Mouse (Mus musculus): ENCODE results near the gene Slc15a1. TPM values are rescaled to one million over a fixed set of nuclear protein-coding genes. Genes with fewer than 3 reads are reported as not detected.

Gene Slc15a1
- total and polyA plus RNA-seq, 3 experiments: not detected

- no peaks in the 10 kb centered on the region for H3K27me3 ChIP-seq (ENCODE audit: control insufficient read depth, insufficient read depth, low read length)
- H3K4me3 ChIP-seq: no peak overlapping the region
- no peak for TF ChIP-seq EP300 (IDR thresholded peaks at IDR 0.05; ENCODE audit: insufficient read depth, low read depth, low read length)
- no peak for TF ChIP-seq CTCF (IDR thresholded peaks at IDR 0.05)
- H3K27ac ChIP-seq: no peak overlapping the region
- intact Hi-C loops (cut with DNase I): no loop called here
- peaks cover 3% of the 10 kb centered on the region for H3K4me1 ChIP-seq (ENCODE audit: control insufficient read depth, insufficient read depth, low read length)
- DNase-seq: peak; percentile 27 to 31
- H3K79me2 ChIP-seq (replicated peaks; ENCODE audit: control insufficient read depth, insufficient read depth, low read length): no peaks in the 10 kb centered on the region
- no peak overlapping the region for H3K9ac ChIP-seq (ENCODE audit: low read depth, low read length)
- 31% methylated on average over 4 of the region's 4 CpGs for WGBS
- H3K36me3 ChIP-seq (ENCODE audit: control insufficient read depth, insufficient read depth, low read length): no peaks in the 10 kb centered on the region
These were observed 16.7 kb upstream of the Slc15a1 start for GRCm38 (mm10) chr14:121521709-121522108.

GRCm38 (mm10) chr14:121516881-121517280 is 11.8 kb upstream of the Slc15a1 start:
- TF ChIP-seq CTCF (IDR thresholded peaks at IDR 0.05): no peak
- no peak for TF ChIP-seq EP300 (IDR thresholded peaks at IDR 0.05; ENCODE audit: insufficient read depth, low read depth, low read length)
- no peak for TF ChIP-seq POLR2A (IDR thresholded peaks at IDR 0.05; ENCODE audit: insufficient read depth, low read depth, low read length)
- intact Hi-C loops (cut with DNase I): no loop called here
- WGBS: 76% methylated on average over 5 of the region's 5 CpGs
- Histone ChIP-seq H3K36me3 (ENCODE audit: control insufficient read depth, insufficient read depth, low read length) (no peaks in the 10 kb centered on the region), H3K27ac (no peak overlapping the region), H3K9ac (ENCODE audit: low read depth, low read length) (no peak overlapping the region), H3K79me2 (replicated peaks; ENCODE audit: control insufficient read depth, insufficient read depth, low read length) (no peaks in the 10 kb centered on the region), H3K4me1 (ENCODE audit: control insufficient read depth, insufficient read depth, low read length) (peaks cover 3% of the 10 kb centered on the region), H3K27me3 (ENCODE audit: control insufficient read depth, insufficient read depth, low read length) (no peaks in the 10 kb centered on the region), H3K4me3 (no peak overlapping the region)
- no peak for DNase-seq

GRCm38 (mm10) chr14:121508929-121509328 is 3.9 kb upstream of the Slc15a1 start:
- Histone ChIP-seq H3K27me3 (ENCODE audit: control insufficient read depth, insufficient read depth, low read length) (peaks cover 11% of the 10 kb centered on the region), H3K79me2 (replicated peaks; ENCODE audit: control insufficient read depth, insufficient read depth, low read length) (no peaks in the 10 kb centered on the region), H3K4me3 (no peak overlapping the region), H3K4me1 (ENCODE audit: control insufficient read depth, insufficient read depth, low read length) (no peaks in the 10 kb centered on the region), H3K27ac (no peak overlapping the region), H3K9ac (ENCODE audit: low read depth, low read length) (no peak overlapping the region), H3K36me3 (ENCODE audit: control insufficient read depth, insufficient read depth, low read length) (no peaks in the 10 kb centered on the region)
- intact Hi-C loops (cut with DNase I): no loop called here
- no peak for DNase-seq
- 85% methylated on average over 2 of the region's 2 CpGs for WGBS
- TF ChIP-seq CTCF (IDR thresholded peaks at IDR 0.05) (no peak), EP300 (IDR thresholded peaks at IDR 0.05; ENCODE audit: insufficient read depth, low read depth, low read length) (no peak), POLR2A (IDR thresholded peaks at IDR 0.05; ENCODE audit: insufficient read depth, low read depth, low read length) (no peak)

GRCm38 (mm10) chr14:121506336-121506735 is 1.3 kb upstream of the Slc15a1 start:
- 22% methylated on average over 6 of the region's 6 CpGs for WGBS
- Histone ChIP-seq H3K79me2 (replicated peaks; ENCODE audit: control insufficient read depth, insufficient read depth, low read length) (no peaks in the 10 kb centered on the region), H3K36me3 (ENCODE audit: control insufficient read depth, insufficient read depth, low read length) (no peaks in the 10 kb centered on the region), H3K4me3 (no peak overlapping the region), H3K9ac (ENCODE audit: low read depth, low read length) (no peak overlapping the region), H3K27me3 (ENCODE audit: control insufficient read depth, insufficient read depth, low read length) (peaks cover 11% of the 10 kb centered on the region), H3K4me1 (ENCODE audit: control insufficient read depth, insufficient read depth, low read length) (no peaks in the 10 kb centered on the region), H3K27ac (no peak overlapping the region)
- TF ChIP-seq POLR2A (IDR thresholded peaks at IDR 0.05; ENCODE audit: insufficient read depth, low read depth, low read length) (no peak), EP300 (IDR thresholded peaks at IDR 0.05; ENCODE audit: insufficient read depth, low read depth, low read length) (no peak), CTCF (IDR thresholded peaks at IDR 0.05) (no peak)
- no peak for DNase-seq
- intact Hi-C loops (cut with DNase I): no loop called here

GRCm38 (mm10) chr14:121505485-121505860 is 421 bp upstream of the Slc15a1 start:
- intact Hi-C loops (cut with DNase I): no loop called here
- Histone ChIP-seq H3K27ac (no peak overlapping the region), H3K79me2 (replicated peaks; ENCODE audit: control insufficient read depth, insufficient read depth, low read length) (no peaks in the 10 kb centered on the region), H3K36me3 (ENCODE audit: control insufficient read depth, insufficient read depth, low read length) (no peaks in the 10 kb centered on the region), H3K4me3 (no peak overlapping the region), H3K9ac (ENCODE audit: low read depth, low read length) (no peak overlapping the region), H3K4me1 (ENCODE audit: control insufficient read depth, insufficient read depth, low read length) (no peaks in the 10 kb centered on the region), H3K27me3 (ENCODE audit: control insufficient read depth, insufficient read depth, low read length) (peaks cover 11% of the 10 kb centered on the region)
- 44% methylated on average over 9 of the region's 9 CpGs for WGBS
- no peak for DNase-seq
- TF ChIP-seq POLR2A (IDR thresholded peaks at IDR 0.05; ENCODE audit: insufficient read depth, low read depth, low read length) (no peak), EP300 (IDR thresholded peaks at IDR 0.05; ENCODE audit: insufficient read depth, low read depth, low read length) (no peak), CTCF (IDR thresholded peaks at IDR 0.05) (no peak)

- Histone ChIP-seq H3K4me3 (no peak overlapping the region), H3K36me3 (ENCODE audit: control insufficient read depth, insufficient read depth, low read length) (no peaks in the 10 kb centered on the region), H3K4me1 (ENCODE audit: control insufficient read depth, insufficient read depth, low read length) (no peaks in the 10 kb centered on the region), H3K9ac (ENCODE audit: low read depth, low read length) (no peak overlapping the region), H3K79me2 (replicated peaks; ENCODE audit: control insufficient read depth, insufficient read depth, low read length) (no peaks in the 10 kb centered on the region), H3K27ac (no peak overlapping the region), H3K27me3 (ENCODE audit: control insufficient read depth, insufficient read depth, low read length) (peaks cover 11% of the 10 kb centered on the region)
- intact Hi-C loops (cut with DNase I): no loop called here
- no peak for DNase-seq
- WGBS: 54% methylated on average over 2 of the region's 2 CpGs
- TF ChIP-seq POLR2A (IDR thresholded peaks at IDR 0.05; ENCODE audit: insufficient read depth, low read depth, low read length) (no peak), EP300 (IDR thresholded peaks at IDR 0.05; ENCODE audit: insufficient read depth, low read depth, low read length) (no peak), CTCF (IDR thresholded peaks at IDR 0.05) (no peak)
These were observed 4.5 kb downstream of the Slc15a1 start for GRCm38 (mm10) chr14:121500577-121500976.

All from heart, adult 2 months (tissue).